Mouse (Mus musculus): ENCODE measurements around the gene Mdga1.
A peak's percentile ranks its signal among the peaks of the same experiment; 100 is the strongest.

Mdga1 gene

GRCm38 (mm10) chr17:29925608-29926606 is 44.0 kb downstream of the Mdga1 start:
- no peak for DNase-seq (ENCODE audit: low read depth in 2 of 2, low spot score in 2 of 2)

GRCm38 (mm10) chr17:29920089-29920488 is 49.8 kb downstream of the Mdga1 start:
- DNase-seq (ENCODE audit: low read depth in 2 of 2, low spot score in 2 of 2): no peak

GRCm38 (mm10) chr17:29919552-29919920 is 50.4 kb downstream of the Mdga1 start:
- DNase-seq (ENCODE audit: low read depth in 2 of 2, low spot score in 2 of 2): no peak

DNA sequence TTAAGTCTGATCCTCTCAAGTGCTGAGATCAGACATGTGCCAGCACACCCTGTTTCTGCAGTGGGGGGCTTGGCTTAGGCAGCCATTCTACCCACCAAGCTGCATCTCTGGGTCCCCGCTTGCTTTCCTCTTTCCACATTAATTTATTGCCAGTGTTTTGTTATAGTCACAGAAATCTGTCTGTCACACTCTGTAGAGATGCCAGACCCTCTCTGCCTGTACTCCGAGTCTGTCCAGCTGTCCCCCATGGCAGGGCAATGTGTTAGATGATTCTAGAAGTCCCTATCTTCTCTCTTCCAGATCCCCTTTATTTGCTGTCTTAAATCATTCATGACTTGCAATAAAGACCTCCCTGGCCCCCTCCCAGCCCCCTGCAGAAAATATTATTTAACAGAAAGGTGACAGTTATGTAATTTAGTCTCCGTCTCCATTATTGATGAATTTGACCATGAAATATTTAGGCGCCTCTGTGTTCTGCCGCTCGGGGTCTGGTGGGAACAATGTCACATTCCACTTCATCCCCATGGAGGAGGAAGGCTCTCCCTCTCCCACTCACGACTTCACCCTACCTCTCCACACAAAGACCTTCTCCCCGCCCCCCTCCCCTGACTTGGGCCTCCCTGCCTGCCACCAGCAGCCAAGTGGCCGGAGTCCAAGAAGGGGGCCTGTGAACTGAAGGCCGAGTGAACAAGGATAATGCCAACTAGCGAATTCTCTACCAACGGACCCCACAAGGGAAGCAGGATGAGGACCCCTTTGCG is 50.9 kb downstream of the Mdga1 start:
- no peak for DNase-seq (ENCODE audit: low read depth in 2 of 2, low spot score in 2 of 2)

- no peak for DNase-seq (ENCODE audit: low read depth in 2 of 2, low spot score in 2 of 2)
Observed at GRCm38 (mm10) chr17:29916968-29917367, 52.9 kb downstream of the Mdga1 start.

GRCm38 (mm10) chr17:29915820-29916219 is 54.1 kb downstream of the Mdga1 start:
- no peak for DNase-seq (ENCODE audit: low read depth in 2 of 2, low spot score in 2 of 2)

- DNase-seq (ENCODE audit: low read depth in 2 of 2, low spot score in 2 of 2): no peak
Observed at GRCm38 (mm10) chr17:29913301-29913965, 56.5 kb downstream of the Mdga1 start.

DNA sequence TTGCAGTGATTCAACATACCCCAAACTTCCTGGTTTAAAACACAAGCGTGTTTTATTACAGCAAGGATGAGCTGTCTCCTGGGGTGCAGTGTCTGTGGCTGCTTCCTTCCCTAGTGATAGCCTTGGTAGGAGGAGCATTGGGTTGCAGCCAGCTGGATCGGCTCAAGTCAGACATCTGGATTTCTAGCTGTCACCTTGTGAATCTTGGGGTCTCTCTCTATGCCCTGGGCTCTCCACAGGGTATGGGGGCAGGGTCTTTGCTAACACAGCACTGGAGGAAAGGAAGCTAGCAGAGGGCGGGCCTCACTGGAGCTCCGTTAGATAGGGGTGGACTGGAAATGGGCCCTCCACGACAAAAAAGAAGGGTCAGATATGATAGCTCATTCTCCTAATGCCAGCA is 57.2 kb downstream of the Mdga1 start:
- no peak for DNase-seq (ENCODE audit: low read depth in 2 of 2, low spot score in 2 of 2)

DNA sequence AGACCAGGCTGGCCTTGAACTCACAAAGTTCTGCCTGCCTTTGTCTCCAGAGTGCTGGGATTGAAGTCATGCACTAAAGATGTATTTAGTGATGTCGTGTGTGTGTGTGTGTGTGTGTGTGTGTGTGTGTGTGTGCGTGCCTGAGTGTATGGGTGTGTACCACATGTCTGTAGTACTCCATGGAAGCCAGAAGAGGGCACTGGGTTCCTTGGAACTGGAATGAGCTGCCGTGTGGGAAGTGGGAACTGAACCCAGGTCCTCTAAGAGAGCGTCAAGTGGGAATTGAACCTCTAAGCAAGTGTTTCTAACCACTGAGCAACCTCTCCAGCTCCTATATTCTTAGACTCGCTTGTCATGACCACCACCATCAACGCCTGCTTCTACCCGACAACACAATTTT is 60.9 kb downstream of the Mdga1 start:
- DNase-seq (ENCODE audit: low read depth in 2 of 2, low spot score in 2 of 2): no peak

GRCm38 (mm10) chr17:29904694-29905093 is 65.2 kb downstream of the Mdga1 start:
- DNase-seq (ENCODE audit: low read depth in 2 of 2, low spot score in 2 of 2): no peak

- no peak for DNase-seq (ENCODE audit: low read depth in 2 of 2, low spot score in 2 of 2)
Observed at GRCm38 (mm10) chr17:29902406-29903155, 67.3 kb downstream of the Mdga1 start.

DNA sequence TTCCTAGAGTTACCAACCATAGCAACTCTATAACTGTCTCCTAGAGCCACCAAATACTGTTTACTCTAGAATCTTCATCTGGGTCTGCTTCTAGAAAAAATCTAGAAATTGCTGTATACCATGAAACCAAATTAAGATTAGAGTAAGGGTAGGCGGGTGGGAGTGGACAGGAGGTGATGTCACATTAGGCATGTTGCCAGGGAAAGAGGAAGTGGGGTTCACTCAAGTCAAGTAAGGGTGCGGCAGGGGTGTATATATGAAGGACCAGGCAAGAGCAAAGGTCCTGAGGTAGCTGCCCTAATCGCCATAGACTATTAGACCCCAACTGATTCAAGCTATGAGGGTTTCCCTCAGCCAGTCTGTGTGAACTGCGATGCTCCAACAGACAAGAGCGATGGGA is 69.6 kb downstream of the Mdga1 start:
- DNase-seq (ENCODE audit: low read depth in 2 of 2, low spot score in 2 of 2): no peak

- DNase-seq (ENCODE audit: low read depth in 2 of 2, low spot score in 2 of 2): peak in 1 of 2 experiments; percentile 7
Observed at GRCm38 (mm10) chr17:29896181-29897054, 73.5 kb downstream of the Mdga1 start.

- no peak for DNase-seq (ENCODE audit: low read depth in 2 of 2, low spot score in 2 of 2)
Observed at GRCm38 (mm10) chr17:29895566-29895965, 74.3 kb downstream of the Mdga1 start.

DNA sequence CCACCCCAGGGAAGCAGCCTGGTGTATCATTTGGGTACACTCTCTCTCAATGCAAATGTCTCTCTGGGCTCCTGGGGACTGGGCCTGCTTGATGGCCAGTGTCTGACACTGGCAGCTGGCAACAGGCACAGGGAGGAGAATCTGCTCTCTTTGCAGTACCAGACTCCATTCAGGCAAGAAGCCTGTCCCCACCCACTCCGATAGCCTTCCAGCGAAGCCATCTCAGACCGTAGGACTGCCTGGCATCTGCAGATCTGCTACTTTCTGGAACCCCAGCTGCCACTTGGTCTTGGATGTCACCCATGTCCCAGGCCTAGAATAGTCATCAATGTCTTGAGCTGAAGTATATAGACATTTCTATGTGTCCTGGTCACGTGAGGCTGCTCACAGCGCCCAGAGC is 74.9 kb downstream of the Mdga1 start:
- no peak for DNase-seq (ENCODE audit: low read depth in 2 of 2, low spot score in 2 of 2)

DNA sequence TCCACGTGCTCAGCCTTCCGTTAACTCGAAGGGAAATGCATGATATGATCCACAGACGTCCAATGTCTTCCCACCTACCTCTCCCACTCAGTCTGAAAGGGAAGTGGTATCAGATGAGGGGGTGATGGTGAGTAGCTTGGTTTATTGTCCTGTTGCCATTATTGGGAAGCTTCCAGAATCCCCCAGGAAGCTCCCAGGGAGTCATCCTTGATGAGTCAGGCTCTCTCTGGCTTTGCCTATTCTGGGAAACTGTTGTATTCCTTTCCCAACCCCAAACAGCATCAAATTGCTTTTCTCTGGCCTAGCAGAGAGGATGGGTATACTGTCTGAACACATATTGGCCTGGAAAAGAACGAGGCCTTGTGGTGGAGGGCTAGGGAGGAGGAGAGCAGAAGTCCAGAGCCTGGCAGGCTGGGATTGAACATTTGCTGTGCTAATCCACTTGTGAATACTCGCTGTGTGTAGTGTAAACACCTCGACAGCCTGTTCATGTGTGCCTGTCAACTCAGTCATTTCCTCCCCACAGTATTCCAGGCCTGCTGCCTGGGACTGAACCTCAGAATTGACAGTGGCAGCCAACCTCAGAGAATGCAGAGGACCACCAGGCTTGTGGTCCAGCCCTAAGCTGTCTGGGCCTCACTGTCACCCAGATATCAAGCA is 79.3 kb downstream of the Mdga1 start:
- no peak for DNase-seq (ENCODE audit: low read depth in 2 of 2, low spot score in 2 of 2)

DNA sequence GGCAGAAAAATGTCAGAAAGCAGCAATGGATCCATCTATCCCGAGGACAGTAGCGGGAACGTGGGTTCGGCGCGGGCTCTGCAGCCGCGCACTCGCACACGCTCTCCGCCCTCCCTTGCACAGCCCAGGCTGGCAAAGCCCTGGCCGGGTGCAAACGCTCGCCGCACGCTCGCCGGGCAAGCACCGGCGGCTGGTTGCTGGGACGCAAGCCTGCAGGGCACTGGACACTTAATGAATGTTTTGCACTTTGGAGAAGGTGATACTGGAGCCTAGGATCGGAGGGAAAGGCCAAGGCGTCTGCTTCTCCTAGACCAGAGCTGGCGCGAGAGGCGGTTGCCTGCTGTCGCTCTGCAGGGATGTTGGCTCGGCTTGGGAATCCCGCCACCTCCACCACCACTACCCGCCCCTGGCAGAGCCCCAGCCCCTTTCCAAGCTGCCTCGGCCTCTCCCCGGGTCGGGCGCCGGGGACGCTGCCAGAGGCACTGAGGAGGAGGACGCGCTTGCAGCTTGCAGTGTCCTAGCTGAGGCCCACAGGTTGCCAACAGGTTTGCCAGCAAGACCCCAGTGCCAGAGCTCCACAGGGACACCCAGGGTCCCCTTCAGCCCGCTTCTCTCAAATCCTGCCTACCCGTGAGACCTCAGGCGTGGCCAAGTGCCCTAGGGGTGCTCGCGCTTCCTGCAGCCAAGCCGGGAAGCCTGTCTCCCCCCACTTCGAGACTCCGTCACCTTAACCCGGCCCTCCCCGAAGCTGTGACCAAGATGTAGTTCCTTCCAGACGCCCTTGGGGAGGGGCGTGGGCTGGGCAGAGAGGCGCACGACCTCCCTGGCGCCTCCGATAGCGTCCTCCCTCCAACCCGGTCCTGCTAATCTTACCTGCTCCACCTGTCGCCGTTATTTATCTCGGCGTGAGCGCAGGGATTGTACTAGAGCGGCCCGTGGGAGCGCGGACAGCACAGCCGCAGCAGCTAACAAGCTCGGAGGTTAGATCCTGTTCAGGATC is 80.6 kb downstream of the Mdga1 start:
- no peak for DNase-seq (ENCODE audit: low read depth in 2 of 2, low spot score in 2 of 2)
